Mouse (Mus musculus): ENCODE measurements around the gene Rnf181.

Gene Rnf181

DNA sequence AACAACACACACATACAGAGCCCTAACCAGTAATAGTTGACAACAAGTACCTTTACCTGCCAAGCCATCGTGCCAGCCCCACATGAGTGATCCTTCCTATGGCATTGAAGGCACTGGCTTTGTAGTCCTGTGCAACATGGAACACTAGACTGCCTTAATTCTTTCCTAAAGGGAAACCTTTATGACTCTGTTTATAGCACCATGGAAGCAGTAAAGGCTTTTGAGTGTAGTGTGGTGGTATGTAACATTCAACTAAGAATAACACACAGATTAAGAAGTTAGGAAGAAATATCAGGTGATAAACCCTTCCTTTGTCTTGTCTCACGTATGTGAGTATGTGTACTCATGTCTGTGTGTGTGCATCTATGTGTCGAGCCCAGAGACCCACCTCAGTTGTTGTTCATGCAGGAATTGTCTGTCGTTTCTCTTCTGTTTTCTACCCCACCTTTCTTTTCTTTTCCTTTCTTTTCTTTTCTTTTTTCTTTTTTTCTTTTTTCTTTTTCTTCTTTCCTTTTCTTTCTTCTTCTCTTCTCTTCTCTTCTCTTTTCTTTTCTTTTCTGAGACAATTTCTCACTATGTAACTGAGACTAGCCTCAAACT lies at the start of gene Rnf181:
Gene Rnf181 (minus strand): TSS at position 113 of the 600 bp plus-strand sequence.
- DNase-seq (ENCODE audit: low read depth) = no peak

GRCm38 (mm10) chr6:72415964-72416772 lies 49.4 kb upstream of the Rnf181 start:
- DNase-seq (ENCODE audit: low read depth) = no peak

DNA sequence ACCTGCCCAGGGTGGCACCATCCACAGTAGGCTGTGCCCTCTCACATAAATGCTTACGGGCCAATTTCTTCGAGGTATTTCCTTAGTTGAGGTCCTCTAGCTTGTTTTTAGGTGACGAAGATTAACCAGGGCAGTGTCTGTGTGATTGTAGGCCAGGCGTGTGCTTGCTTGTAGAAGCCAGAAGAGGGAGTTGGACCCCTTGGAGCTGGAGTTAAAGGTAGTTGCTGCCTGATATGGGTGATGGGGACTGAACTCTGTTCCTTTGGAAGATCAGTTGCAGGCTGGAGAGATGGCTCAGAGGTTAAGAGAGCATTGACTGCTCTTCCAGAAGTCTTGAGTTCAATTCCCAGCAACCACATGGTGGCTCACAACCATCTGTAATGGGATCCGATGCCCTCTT lies 48.4 kb upstream of the Rnf181 start:
- no peak for DNase-seq (ENCODE audit: low read depth)

GRCm38 (mm10) chr6:72414076-72414756 lies 47.5 kb upstream of the Rnf181 start, which contains the start of gene Ggcx:
Gene Ggcx (plus strand): TSS chr6:72414308.
- DNase-seq (ENCODE audit: low read depth) = peak; percentile 98

GRCm38 (mm10) chr6:72410518-72410917 lies 43.8 kb upstream of the Rnf181 start:
- DNase-seq (ENCODE audit: low read depth) = no peak

- no peak for DNase-seq (ENCODE audit: low read depth)
Measured at GRCm38 (mm10) chr6:72410003-72410402, 43.2 kb upstream of the Rnf181 start.

- DNase-seq (ENCODE audit: low read depth) = peak; percentile 92
Measured at GRCm38 (mm10) chr6:72409567-72409966, 42.8 kb upstream of the Rnf181 start.

DNA sequence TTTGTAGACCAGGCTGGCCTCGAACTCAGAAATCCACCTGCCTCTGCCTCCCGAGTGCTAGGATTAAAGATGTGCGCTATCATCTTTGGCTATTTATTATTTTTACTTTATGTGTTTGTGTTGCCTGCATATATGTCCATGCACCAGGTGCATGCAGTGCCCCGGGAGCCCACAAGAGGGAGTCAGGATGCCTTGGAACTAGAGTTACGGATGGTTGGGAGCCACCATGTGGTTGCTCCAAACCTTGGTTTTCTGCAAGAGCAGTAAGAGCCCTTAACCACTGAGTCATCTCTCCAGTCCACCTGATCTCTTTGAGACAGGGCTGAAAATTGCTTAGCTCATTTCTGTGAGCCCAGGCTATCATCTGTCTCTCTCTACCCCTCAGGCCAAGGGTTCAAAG lies 40.4 kb upstream of the Rnf181 start:
- peak; percentile 98 for DNase-seq (ENCODE audit: low read depth)

GRCm38 (mm10) chr6:72405356-72405755 lies 38.6 kb upstream of the Rnf181 start:
- DNase-seq (ENCODE audit: low read depth) = no peak

GRCm38 (mm10) chr6:72401875-72402274 lies 35.1 kb upstream of the Rnf181 start:
- DNase-seq (ENCODE audit: low read depth) = peak; percentile 88

DNA sequence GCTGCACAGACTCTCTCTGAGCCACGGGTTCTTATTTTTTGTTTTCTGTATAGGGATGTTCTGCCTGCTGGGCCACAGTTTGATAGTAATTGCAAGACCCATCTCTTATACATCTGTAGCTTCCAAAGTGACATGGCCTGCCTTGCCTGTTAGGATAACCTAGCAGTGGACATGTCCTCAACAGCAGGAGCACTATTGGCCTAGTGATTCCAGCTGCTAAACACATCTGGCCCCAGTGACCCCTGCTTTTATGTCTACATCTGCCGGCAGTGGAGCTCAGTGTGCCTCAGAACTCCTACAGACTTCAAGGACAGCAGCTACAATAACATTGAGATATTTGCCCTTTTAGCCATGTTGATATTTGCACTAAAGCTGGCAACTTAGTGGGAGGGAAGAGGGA lies 33.2 kb upstream of the Rnf181 start:
- no peak for DNase-seq (ENCODE audit: low read depth)

DNA sequence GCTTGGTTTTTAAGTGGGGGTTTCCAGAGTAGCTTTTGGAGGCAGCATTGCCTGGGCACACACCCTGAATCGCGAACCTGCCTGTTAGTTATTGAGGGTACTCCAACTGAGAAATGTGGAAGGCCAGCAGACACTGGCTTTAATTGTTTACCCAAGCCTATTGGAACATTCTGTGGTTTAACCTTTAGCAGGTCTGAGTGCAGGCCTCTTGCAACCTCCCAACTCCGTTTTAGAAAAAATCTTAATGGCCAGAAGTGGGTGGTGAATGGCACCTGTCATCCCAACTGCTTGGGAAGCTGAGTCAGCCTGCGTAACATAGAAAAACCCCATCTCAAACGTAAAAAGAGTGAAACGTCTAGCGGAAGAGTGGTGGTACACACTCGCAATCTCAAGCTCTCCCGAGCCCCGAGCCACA lies 30.1 kb upstream of the Rnf181 start:
- DNase-seq (ENCODE audit: low read depth) = peak; percentile 39

DNA sequence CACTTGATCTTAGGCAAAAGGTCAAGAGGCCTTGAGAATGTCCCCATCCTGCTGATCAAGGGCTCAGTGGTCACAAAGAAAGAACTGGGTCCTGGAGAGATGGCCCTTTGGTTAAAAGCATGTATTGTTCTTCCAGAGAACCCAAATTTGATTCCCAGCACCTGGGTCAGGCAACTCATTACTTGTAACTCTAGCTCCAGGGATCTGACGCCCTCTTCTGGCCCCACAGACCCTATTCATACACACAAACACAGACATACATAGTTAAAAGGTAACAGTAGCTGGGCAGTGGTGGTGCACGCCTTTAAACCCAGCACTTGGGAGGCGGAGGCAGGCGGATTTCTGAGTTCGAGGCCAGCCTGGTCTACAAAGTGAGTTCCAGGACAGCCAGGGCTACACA lies 25.6 kb upstream of the Rnf181 start:
- DNase-seq (ENCODE audit: low read depth) = no peak

DNA sequence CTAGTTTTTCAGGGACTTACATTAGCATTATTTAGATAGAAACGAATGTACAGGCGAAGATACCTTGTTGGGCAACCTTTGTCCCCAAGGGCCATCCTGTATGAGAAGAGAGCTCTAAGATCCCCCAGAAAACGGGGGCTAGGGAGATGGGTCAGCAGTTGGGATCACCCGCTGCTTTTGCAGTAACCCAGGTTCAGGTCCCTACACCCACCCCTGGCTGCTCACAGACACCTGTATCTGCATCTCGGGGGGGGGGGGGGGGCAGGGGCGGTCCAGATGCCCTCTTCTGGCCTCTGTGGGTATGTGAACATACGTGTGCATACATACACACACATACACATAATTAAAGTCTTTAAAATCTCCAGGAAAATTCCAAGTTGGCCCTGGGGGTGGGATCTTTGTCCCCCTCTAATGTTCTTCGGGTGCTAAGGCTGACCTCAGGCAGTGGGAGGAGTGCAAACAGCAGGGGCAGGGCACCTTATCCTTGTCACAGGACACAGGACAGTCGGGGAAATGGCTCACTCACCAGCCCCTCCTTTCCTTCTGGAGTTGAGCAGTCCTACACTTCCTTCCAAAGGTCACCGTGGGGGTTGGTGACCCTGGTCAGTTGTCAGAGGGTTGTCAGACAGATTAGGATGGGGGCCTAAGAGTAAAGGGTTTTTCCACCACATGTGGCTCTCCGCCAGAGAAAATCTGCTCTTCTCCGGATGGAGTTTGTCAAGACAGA lies 24.2 kb upstream of the Rnf181 start:
- no peak for DNase-seq (ENCODE audit: low read depth)

GRCm38 (mm10) chr6:72389941-72390771 lies 23.4 kb upstream of the Rnf181 start, which contains the start of gene Vamp8:
Gene Vamp8 (minus strand): TSS chr6:72390703.
- DNase-seq (ENCODE audit: low read depth) = peak; percentile 88

DNA sequence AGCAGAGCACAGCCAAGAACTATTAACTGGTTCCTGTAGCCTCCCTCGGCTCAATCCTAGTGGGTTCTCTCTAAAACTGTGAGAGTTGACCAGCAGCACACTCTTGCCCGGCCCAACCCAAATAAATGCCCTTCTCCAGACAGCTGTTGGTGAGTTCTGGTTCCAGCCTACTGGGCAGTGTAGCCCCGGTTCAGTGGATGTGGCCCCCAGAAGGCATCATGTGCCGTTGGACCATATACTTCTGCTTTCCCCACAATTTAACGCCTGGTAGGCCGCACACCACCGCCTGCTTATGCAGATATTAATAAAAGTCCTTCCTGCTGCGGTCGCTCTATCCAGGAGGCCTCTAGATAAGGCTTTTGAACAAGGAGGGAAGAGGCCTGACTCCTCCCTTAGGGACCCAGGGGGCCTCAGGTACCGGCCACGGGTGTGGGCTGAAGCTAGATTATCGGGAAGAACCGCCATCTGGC lies 22.8 kb upstream of the Rnf181 start:
- DNase-seq (ENCODE audit: low read depth) = peak; percentile 58

GRCm38 (mm10) chr6:72388791-72389329 lies 22.1 kb upstream of the Rnf181 start:
- no peak for DNase-seq (ENCODE audit: low read depth)

DNA sequence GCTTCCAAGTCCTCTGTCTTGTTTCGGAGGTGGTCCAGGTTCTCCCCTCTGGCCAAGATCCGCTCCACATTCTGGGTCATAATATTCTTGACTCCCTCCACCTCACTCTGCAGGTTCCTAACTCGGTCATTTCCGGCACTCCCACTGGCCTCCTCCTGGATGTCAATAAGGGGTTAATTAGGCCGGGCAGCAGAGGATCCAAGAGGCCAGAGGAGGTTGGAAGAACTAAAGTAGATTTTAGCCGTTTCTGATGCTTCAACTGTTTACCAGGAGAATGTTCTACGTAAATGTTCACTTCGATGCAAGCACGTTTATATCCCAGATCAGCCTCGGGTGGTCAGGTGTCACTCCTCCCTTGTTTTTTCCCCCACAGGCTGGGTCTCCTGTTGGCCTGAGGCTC lies 21.5 kb upstream of the Rnf181 start:
- DNase-seq (ENCODE audit: low read depth) = no peak

- DNase-seq (ENCODE audit: low read depth) = no peak
Measured at GRCm38 (mm10) chr6:72387816-72388215, 21.1 kb upstream of the Rnf181 start.

DNA sequence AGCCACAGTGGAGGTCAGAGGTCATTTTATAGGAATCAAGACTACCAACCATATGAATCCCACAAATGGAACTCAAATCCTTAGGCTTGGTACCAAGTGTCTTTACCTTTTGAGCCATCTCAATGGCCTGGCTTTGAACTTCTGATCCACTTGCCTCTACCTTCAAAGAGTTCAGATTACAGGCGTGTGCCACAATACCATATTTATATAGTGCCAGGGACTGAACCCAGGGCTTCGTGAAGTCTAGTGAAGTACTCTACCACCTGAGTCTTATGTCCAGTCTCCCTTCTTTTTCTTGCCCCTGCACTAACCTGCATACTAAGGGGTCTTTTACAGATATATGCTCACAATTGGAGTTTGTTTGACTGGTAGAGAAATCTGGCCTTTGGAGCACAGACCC lies 19.8 kb upstream of the Rnf181 start:
- no peak for DNase-seq (ENCODE audit: low read depth)

GRCm38 (mm10) chr6:72385258-72385657 lies 18.5 kb upstream of the Rnf181 start:
- no peak for DNase-seq (ENCODE audit: low read depth)

All from NIH3T3 (cell line).